Mouse (Mus musculus): ENCODE data around the gene Exoc4. TPM values are rescaled to one million over a fixed set of nuclear protein-coding genes. Genes with fewer than 3 reads are reported as not detected.

The Exoc4 gene
- polyA plus RNA-seq, 1 experiment, result 15.5 TPM

- Histone ChIP-seq H3K27ac (replicated peaks; ENCODE audit: low read depth, low read length) (no peak overlapping the region), H3K4me3 (ENCODE audit: insufficient read depth, low read depth, low read length) (no peak overlapping the region), H3K4me1 (ENCODE audit: control insufficient read depth, insufficient read depth, insufficient read length, low read length) (no peaks in the 10 kb centered on the region)
Observed at GRCm38 (mm10) chr6:34000644-34001043, 751.8 kb downstream of the Exoc4 start.

DNA sequence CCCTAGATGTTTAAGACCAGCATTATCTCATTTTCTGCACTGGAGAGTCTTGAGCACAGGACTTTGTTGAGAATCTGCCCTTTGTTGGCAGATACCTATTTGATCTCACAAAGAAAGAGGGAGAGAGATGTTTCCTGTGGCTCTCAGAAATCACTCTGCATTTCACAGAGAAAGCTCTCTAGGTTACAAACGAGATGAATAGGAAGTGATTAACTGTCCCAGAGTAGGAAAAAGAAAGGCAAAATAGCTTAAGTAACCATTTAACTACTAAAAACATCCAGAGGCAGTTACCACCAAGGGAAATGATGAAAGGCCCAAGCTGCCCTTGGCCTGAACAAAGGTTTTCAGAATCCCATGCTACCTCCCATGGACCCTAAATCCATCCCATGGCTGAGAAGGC is 754.1 kb downstream of the Exoc4 start:
- H3K27ac ChIP-seq (replicated peaks; ENCODE audit: low read depth, low read length), result no peak overlapping the region
- H3K4me1 ChIP-seq (ENCODE audit: control insufficient read depth, insufficient read depth, insufficient read length, low read length), result no peaks in the 10 kb centered on the region
- H3K4me3 ChIP-seq (ENCODE audit: insufficient read depth, low read depth, low read length), result no peak overlapping the region

DNA sequence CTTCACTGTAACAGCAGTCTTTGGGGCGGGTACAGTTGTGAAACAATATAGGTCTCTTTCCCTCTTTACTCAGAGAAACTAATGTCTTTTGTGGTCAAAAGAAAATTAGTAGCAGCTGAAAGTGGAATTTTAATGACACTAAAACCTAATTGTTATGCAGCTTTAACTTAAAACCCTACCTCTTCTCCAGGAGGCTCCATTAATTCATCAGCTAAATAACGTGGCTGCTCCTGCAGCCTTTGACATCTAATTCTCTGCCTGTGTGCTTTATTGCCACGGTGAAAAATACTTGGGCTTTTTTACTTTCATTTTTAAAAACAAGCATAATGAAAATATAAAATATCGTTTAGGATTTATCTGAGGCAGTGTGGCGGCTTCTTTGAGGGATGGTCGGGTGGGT is 764.6 kb downstream of the Exoc4 start:
- no peak overlapping the region for H3K4me3 ChIP-seq (ENCODE audit: insufficient read depth, low read depth, low read length)
- H3K27ac ChIP-seq (replicated peaks; ENCODE audit: low read depth, low read length), result no peak overlapping the region
- no peaks in the 10 kb centered on the region for H3K4me1 ChIP-seq (ENCODE audit: control insufficient read depth, insufficient read depth, insufficient read length, low read length)

Other genes with a start within 250 kb of the Exoc4 start
- 542 and 638 TPM in 2 replicates for gene Chchd3, start 188.8 kb upstream of the Exoc4 start, polyA plus RNA-seq (2012; ENCODE audit: insufficient read depth, insufficient read length, missing spikeins)

Measured in brown adipose tissue, adult 24 weeks (tissue).